Mouse (Mus musculus) midbrain, embryonic 14.5 days (tissue): ENCODE measurements around the gene Esyt2. TPM values are rescaled to one million over a fixed set of nuclear protein-coding genes. Genes with fewer than 3 reads are reported as not detected.
A peak's percentile ranks its signal among the peaks of the same experiment; 100 is the strongest.
"Not testable (repeated sequence)": the region's sequence is repeated elsewhere in the genome, so short reads cannot be mapped to it uniquely, and the experiment has no call there.

ENCODE experiments used
- ATAC-seq: fragments of 200-750 bp; cut with Nextera tagmentation; 2 replicates; pipeline ENCODE4 v1.8.0; 2017; ENCODE audit warnings: moderate number of reproducible peaks, moderate library complexity; ENCODE audit not compliant: low FRiP score, low TSS enrichment
- DNase-seq: peaks from one replicate; pipeline ENCODE4 v3.0.0-alpha.2; 2015
- H3K27ac ChIP-seq: fragments of 300-500 bp; sonication (generic); replicated peaks from 2 replicates; pipeline ENCODE4 v1.5.1; 2014; ENCODE audit warnings: mild to moderate bottlenecking, low read depth, low read length, moderate library complexity
- H3K27me3 ChIP-seq: fragments of 300-500 bp; sonication (generic); 2 replicates; pipeline ENCODE4 v1.6.1; 2014; ENCODE audit warnings: low read length, control low read depth, mixed read lengths; ENCODE audit not compliant: control insufficient read depth, insufficient read depth
- H3K36me3 ChIP-seq: fragments of 300-500 bp; sonication (generic); 2 replicates; pipeline ENCODE4 v1.6.1; 2014; ENCODE audit warnings: low read length, control low read depth; ENCODE audit not compliant: control insufficient read depth, insufficient read depth
- H3K4me1 ChIP-seq: fragments of 300-500 bp; sonication (generic); 2 replicates; pipeline ENCODE4 v1.6.1; 2014; ENCODE audit warnings: mild to moderate bottlenecking, antibody characterized with exemption, low read length, control low read depth; ENCODE audit not compliant: control insufficient read depth, insufficient read depth
- H3K4me2 ChIP-seq: fragments of 300-500 bp; sonication (generic); 2 replicates; pipeline ENCODE4 v1.6.1; 2014; ENCODE audit warnings: mild to moderate bottlenecking, low read length, moderate library complexity
- H3K4me3 ChIP-seq: fragments of 300-500 bp; sonication (generic); replicated peaks from 2 replicates; pipeline ENCODE4 v1.5.1; 2014; ENCODE audit warnings: low read depth, low read length
- H3K9ac ChIP-seq: fragments of 300-500 bp; sonication (generic); replicated peaks from 2 replicates; pipeline ENCODE4 v1.6.1; 2014; ENCODE audit warnings: mild to moderate bottlenecking, low read length, moderate library complexity
- H3K9me3 ChIP-seq: fragments of 300-500 bp; sonication (generic); 2 replicates; pipeline ENCODE4 v1.6.1; 2016; ENCODE audit warnings: low read length, control low read depth, mixed read lengths; ENCODE audit not compliant: control insufficient read depth
- WGBS: fragments of 180-500 bp; shearing (Covaris S2); extraction: QIAGEN DNeasy Blood & Tissue Kit; methylation state at CpG from one replicate; pipeline ENCODE4 v1.1.7; 2014; 5-methylcytosine and 5-hydroxymethylcytosine counted together
- polyA plus RNA-seq: library from polyadenylated mRNA; unstranded; fragments of >200 nt; fragmentation: Nextera tagmentation; extraction: Ambion mirVana; gene quantifications from 2 replicates; pipeline ENCODE4 v1.2.1, GENCODE M21; 2014

Gene Esyt2
- polyA plus RNA-seq, 1 experiment from 2014 or later = 18.5 TPM

GRCm38 (mm10) chr12:116275086-116275485, 5.9 kb upstream of the Esyt2 start, which contains the start of gene Gm11027:
Gene Gm11027 (plus strand): TSS chr12:116275386.
- H3K4me3 ChIP-seq, H3K9ac ChIP-seq, H3K9me3 ChIP-seq, H3K4me1 ChIP-seq, DNase-seq, H3K36me3 ChIP-seq, H3K4me2 ChIP-seq, H3K27me3 ChIP-seq, ATAC-seq, H3K27ac ChIP-seq: not testable (repeated sequence)
- WGBS = 80% methylated on average over 2 of the region's 2 CpGs

- no peaks in the 10 kb centered on the region for H3K27me3 ChIP-seq
- no peak overlapping the region for H3K4me2 ChIP-seq
- no peak for DNase-seq
- WGBS = 91% methylated on average over 4 of the region's 4 CpGs
- H3K4me3 ChIP-seq = no peak overlapping the region
- ATAC-seq = no peak
- H3K9ac ChIP-seq = no peak overlapping the region
- no peaks in the 10 kb centered on the region for H3K9me3 ChIP-seq
- H3K27ac ChIP-seq = no peak overlapping the region
- H3K36me3 ChIP-seq = no peaks in the 10 kb centered on the region
- peaks cover 5% of the 10 kb centered on the region; the same call in 1 of the 2 replicates for H3K4me1 ChIP-seq
Observed at GRCm38 (mm10) chr12:116275631-116276030, 5.4 kb upstream of the Esyt2 start.

- Histone ChIP-seq H3K4me1 (peaks cover 5% of the 10 kb centered on the region; the same call in 1 of the 2 replicates), H3K27me3 (no peaks in the 10 kb centered on the region), H3K27ac (no peak overlapping the region), H3K9me3 (no peaks in the 10 kb centered on the region), H3K4me3 (no peak overlapping the region), H3K4me2 (no peak overlapping the region), H3K36me3 (no peaks in the 10 kb centered on the region), H3K9ac (no peak overlapping the region)
- no peak for ATAC-seq
- 80% methylated on average over 2 of the region's 2 CpGs for WGBS
- DNase-seq = no peak
Observed at GRCm38 (mm10) chr12:116276961-116277360, 4.0 kb upstream of the Esyt2 start.

GRCm38 (mm10) chr12:116278541-116278940, 2.5 kb upstream of the Esyt2 start:
- DNase-seq (no peak), ATAC-seq (no peak)
- Histone ChIP-seq H3K27ac (no peak overlapping the region), H3K4me3 (no peak overlapping the region), H3K36me3 (no peaks in the 10 kb centered on the region), H3K4me1 (peaks cover 5% of the 10 kb centered on the region), H3K9me3 (no peaks in the 10 kb centered on the region), H3K27me3 (no peaks in the 10 kb centered on the region), H3K9ac (no peak overlapping the region), H3K4me2 (no peak overlapping the region)
- 88% methylated on average over 1 of the region's 1 CpGs for WGBS

- no peaks in the 10 kb centered on the region for H3K27me3 ChIP-seq
- H3K4me1 ChIP-seq = peaks cover 5% of the 10 kb centered on the region
- H3K9ac ChIP-seq = no peak overlapping the region
- H3K4me3 ChIP-seq = no peak overlapping the region
- H3K9me3 ChIP-seq = no peaks in the 10 kb centered on the region
- ATAC-seq = no peak
- H3K4me2 ChIP-seq = no peak overlapping the region
- WGBS = 96% methylated on average over 2 of the region's 2 CpGs
- no peak overlapping the region for H3K27ac ChIP-seq
- DNase-seq = no peak
- no peaks in the 10 kb centered on the region for H3K36me3 ChIP-seq
Observed at GRCm38 (mm10) chr12:116279181-116279580, 1.8 kb upstream of the Esyt2 start.

GRCm38 (mm10) chr12:116280149-116280652, 795 bp upstream of the Esyt2 start:
- DNase-seq (no peak), ATAC-seq (no peak; the same call in 1 of the 2 replicates)
- H3K4me3 ChIP-seq = peak overlapping the region; percentile 97
- H3K9me3 ChIP-seq = no peaks in the 10 kb centered on the region
- peak overlapping the region; percentile 98 for H3K27ac ChIP-seq
- no peaks in the 10 kb centered on the region for H3K27me3 ChIP-seq
- WGBS = 0% methylated on average over 7 of the region's 7 CpGs
- H3K4me2 ChIP-seq = peak overlapping the region; percentile 65
- peak overlapping the region; percentile 94 for H3K9ac ChIP-seq
- H3K4me1 ChIP-seq = peaks cover 5% of the 10 kb centered on the region
- H3K36me3 ChIP-seq = no peaks in the 10 kb centered on the region

- Histone ChIP-seq H3K27me3 (no peaks in the 10 kb centered on the region), H3K4me2 (peak overlapping the region; percentile 96), H3K27ac (peak overlapping the region; percentile 98), H3K9me3 (no peaks in the 10 kb centered on the region), H3K9ac (peak overlapping the region; percentile 94), H3K4me1 (peaks cover 5% of the 10 kb centered on the region), H3K4me3 (peak overlapping the region; percentile 97), H3K36me3 (no peaks in the 10 kb centered on the region)
- no peak for DNase-seq
- ATAC-seq = no peak
- WGBS = under 1% methylated on average over 55 of the region's 55 CpGs
Observed at GRCm38 (mm10) chr12:116281427-116282281, 658 bp downstream of the Esyt2 start.

- DNase-seq (no peak), ATAC-seq (no peak)
- Histone ChIP-seq H3K4me2 (peak overlapping the region; percentile 19), H3K9ac (no peak overlapping the region), H3K36me3 (no peaks in the 10 kb centered on the region), H3K4me1 (peaks cover 5% of the 10 kb centered on the region), H3K9me3 (no peaks in the 10 kb centered on the region), H3K27ac (no peak overlapping the region), H3K4me3 (no peak overlapping the region), H3K27me3 (no peaks in the 10 kb centered on the region)
- WGBS = 91% methylated on average over 2 of the region's 2 CpGs
Observed at GRCm38 (mm10) chr12:116282856-116283255, 1.9 kb downstream of the Esyt2 start.

- ATAC-seq (no peak), DNase-seq (no peak)
- Histone ChIP-seq H3K9me3 (no peaks in the 10 kb centered on the region), H3K27ac (no peak overlapping the region), H3K36me3 (no peaks in the 10 kb centered on the region), H3K4me2 (no peak overlapping the region), H3K4me3 (no peak overlapping the region), H3K9ac (no peak overlapping the region), H3K4me1 (peaks cover 5% of the 10 kb centered on the region), H3K27me3 (no peaks in the 10 kb centered on the region)
- 95% methylated on average over 2 of the region's 2 CpGs for WGBS
Observed at GRCm38 (mm10) chr12:116283511-116283910, 2.5 kb downstream of the Esyt2 start.
